Mouse (Mus musculus) right cerebral cortex, postnatal 4 days (tissue): ENCODE results near the gene Otoa.

Source experiments
- DNase-seq: peaks from one replicate; pipeline ENCODE4 v3.0.0-alpha.2; 2022

Otoa gene

DNA sequence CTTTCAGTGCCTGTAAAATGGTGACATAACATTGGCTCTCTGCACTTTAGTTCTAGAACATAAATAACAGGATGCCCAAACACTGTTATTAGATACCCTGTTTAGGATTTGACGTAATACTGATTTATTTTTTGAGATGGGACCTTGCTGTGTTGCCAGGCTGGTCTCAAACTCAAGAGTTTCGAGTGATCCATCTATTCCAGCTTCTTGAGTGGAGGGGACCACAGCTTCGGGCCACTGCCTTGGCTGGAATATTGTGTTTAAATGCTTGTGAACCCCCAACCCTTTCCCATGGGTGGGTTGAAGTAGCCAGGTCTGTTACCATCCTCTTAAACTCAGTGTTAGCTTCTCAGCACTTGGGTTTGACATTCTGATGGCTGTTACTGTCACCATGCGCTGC is at the start of gene Otoa:
Gene Otoa (plus strand): TSS at position 301 of the 400 bp plus-strand sequence.
- no peak for DNase-seq

DNA sequence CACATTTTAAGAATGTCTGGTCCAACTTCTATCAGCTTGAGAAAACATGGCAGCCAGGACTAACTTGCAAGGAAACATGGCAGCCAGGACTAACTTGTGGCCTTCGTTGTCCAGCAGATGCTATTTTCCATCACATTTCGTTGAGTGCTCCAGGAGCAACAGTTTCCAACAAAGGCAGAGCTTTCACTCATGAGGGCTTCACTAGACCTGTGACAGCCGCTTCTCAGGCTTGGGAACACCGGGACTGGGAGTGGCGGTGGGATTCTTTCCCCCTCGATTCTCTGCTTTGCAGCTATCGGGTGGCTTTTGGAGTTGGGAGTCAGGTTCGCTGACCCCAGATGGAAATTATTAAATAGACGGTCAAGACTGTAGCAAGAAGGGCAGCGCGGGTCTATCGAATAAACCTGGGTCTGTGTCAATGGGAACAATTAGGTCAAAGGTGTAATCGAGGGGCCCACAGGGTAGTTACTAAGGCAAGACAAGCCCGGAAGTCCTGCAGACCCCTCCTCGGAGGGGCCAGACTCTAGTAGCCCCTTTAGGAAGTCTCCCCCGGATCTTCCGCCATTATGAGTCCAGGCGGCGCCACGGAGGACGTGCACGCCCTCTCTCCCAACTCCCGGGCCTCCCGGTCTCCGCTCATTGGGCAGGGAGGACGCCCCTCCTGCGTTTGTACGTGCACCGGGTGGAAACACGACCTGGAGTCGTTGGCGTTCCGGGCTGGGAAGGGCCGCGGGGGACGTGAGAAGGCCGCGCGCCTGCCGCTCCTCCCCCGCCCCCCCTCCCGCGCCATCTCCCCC is 47.4 kb upstream of the Otoa start, which contains the start of gene Mettl9:
Gene Mettl9 (plus strand): TSS at position 590 of the 797 bp plus-strand sequence.
- DNase-seq = peak; percentile 96

GRCm38 (mm10) chr7:121034701-121035141 is 46.7 kb upstream of the Otoa start:
- DNase-seq = peak; percentile 29

DNA sequence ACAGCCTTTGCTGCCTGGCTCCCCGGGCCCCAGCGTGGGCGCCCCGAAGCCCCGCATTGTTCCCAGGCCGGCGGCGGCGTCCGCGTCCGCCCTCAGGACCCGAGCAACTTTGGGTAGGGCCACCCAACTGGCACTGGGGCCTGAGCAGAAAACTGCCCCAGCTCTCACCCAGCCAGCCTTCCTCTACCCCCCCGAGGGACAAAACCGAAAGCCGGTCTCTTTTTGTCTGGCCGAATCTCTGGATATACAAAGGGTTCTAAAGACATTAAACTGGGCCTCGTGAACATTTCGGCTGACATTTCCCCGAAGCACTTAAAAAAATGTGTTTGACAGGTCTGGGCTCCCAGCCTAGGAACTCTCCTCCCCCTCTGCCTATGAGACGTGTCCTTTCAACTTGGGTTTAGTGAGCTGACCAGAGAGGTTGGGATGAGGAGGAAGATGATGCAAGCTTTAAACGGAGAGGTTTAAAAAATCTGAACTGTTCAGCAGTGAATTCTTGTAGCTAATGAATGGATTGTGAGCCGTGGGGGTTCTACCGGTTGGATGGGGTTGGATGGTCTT is 46.2 kb upstream of the Otoa start:
- DNase-seq = no peak

DNA sequence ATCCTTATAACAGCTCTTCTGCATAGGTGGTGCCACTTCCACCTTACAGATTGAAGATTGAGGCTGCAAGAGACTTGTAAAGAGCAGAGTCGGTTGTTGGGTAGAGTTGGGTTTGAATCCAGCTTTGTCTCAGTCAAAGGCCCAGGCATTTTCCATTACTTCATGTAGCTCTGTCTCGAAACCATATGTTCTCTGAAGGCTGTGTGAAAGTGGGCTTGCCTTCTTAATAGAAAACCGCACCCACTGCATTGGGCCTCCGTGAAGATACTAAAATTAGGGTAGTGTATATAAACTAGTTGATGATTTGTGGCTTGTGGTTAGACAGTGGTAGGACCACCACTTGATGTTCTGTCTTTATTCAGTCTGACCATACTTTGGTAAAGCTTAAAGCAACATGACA is 40.9 kb upstream of the Otoa start:
- no peak for DNase-seq

GRCm38 (mm10) chr7:121041989-121042388 is 39.5 kb upstream of the Otoa start:
- DNase-seq = no peak

DNA sequence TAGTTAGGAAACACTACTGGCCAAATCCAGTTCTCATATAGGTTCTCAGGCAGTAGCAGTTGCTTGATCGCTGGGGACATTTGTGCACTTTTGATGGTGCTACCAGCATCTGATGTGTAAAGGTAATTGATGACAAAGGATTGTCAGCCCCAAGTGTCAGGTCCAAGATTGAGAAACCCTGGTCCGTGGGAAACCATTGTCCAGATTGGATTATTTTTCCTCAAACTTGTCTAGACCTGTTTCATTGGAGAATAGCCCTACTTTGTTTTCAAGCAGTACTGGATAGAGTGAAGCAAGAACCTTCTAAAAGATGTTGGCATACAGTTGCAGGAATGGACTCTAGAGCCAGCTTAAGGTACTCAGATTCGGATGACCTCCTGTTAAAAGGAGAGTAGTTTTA is 38.4 kb upstream of the Otoa start:
- DNase-seq = no peak

- no peak for DNase-seq
Measured at GRCm38 (mm10) chr7:121043510-121043909, 37.9 kb upstream of the Otoa start.

DNA sequence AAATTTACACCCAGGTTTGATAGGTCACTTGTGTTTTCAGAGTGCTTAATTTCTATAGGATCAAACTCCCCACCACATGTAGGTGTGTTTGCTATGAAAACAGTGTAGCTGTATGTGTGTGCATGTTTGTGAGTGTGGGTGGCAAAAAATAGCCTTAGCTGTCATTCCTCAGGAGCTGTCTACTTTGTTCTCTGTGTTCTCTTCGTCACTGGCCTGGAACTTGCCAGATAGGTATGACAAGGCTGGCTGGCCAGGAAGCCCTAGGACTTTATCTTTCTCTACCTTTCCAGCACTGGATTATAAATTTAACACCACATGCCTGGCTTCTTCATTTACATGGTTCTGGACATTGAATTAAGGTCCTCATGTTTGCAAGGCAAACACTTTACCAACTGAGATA is 37.2 kb upstream of the Otoa start:
- DNase-seq = no peak

- DNase-seq = no peak
Measured at GRCm38 (mm10) chr7:121045671-121046453, 35.6 kb upstream of the Otoa start.

GRCm38 (mm10) chr7:121047624-121048023 is 33.8 kb upstream of the Otoa start:
- DNase-seq = no peak

DNA sequence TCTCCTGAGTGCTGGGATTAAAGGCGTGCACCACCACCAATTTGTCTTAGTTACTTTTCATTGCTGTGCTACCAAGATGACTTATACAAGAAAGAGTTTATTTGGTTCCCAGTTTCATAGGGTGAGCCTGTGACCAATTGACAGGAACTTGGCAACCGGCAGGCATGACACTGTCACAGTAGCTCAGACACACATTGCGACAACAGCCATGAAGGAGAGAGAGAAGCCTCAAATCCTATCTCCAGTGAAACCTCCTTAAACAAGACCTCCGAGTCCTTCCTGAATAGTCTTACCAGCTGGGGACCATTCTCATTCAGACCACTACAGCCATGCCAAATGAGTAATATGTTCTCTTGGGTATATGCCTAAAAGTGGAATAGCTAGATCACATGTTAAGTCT is 28.4 kb upstream of the Otoa start:
- no peak for DNase-seq

GRCm38 (mm10) chr7:121059477-121060218 is 21.8 kb upstream of the Otoa start:
- DNase-seq = no peak

- no peak for DNase-seq
Measured at GRCm38 (mm10) chr7:121064309-121064708, 17.1 kb upstream of the Otoa start.

DNA sequence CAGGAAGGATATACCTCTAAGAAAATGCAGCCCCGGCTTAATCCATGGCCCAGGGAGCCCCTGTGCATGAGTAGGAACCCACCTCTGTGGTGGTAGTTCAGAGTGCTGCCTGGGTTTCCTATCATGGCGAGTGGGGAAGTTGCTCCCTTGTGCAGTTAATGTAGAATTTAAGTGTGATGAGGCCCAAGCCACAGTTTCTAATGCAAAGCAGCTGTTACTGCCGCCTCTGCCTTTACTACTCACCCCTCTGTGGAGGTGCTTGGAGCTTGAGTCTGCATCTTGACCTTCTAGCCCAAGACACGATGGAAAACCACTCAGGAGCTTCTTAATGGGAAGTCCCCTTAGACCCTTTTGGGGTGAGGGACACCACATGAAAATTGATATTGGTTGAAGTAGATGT is 10.2 kb upstream of the Otoa start:
- no peak for DNase-seq

DNA sequence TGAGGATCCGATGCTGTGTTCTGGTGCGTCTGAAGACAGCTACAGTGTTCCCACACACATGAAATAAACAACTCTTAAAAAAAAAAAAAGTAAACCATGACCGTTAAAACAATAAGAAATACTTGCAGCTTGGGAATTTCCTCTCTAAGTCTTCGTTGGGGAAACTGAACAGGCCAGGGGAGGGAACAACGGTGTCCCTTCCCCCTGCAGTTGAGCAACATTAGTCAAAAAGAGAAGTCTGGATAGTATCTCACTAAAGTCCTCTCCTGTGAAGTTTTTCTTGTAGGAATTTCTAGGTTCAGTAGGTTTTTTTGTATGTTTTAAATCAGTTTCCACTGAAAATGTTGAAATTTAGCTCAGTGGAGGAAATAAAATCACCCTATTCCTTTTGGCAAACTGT is 8.9 kb upstream of the Otoa start:
- DNase-seq = no peak

DNA sequence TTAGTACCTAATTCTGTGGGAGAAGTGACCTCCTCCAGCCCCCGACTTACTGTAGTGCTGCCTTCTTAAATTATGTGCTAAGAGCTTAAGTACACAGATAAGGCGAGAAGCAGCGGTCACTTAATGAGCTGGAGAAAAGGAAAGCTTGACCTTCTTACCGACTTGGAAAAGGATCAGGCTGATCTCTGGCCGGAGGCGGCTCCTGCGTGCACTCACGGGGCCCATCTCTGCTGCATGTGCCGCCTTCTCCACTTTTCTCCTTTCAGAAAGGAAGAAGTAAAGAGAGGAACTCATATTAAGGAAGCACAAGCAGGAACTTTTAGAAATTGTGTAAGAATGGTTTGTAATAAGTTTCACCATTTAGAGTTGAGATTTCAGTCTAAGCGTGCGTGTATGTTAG is 7.2 kb upstream of the Otoa start, which contains the start of gene Igsf6:
Gene Igsf6 (minus strand): TSS at position 292 of the 400 bp plus-strand sequence.
- no peak for DNase-seq

GRCm38 (mm10) chr7:121074801-121075400 is 6.5 kb upstream of the Otoa start:
- no peak for DNase-seq

- DNase-seq = no peak
Measured at GRCm38 (mm10) chr7:121075416-121075815, 6.0 kb upstream of the Otoa start.

DNA sequence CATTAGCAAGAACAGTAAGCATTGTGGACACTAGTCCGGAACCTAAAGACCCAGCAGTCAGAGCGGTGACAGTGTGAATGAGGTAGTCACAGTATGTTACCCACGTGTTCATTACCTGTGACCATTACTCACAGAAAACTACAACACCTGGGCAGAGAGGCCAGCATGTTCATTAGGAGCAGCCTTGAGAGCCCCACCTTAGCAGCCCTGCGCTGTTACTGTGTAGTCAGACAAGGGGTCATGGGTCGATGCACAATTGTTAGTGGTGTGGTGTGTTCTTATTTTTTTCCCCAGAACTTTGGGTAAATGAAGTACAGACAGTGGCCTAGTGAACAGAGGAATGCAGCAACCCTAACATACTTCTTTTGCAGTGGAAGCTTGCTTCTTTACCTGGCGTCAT is 4.1 kb upstream of the Otoa start:
- no peak for DNase-seq

- DNase-seq = peak; percentile 50
Measured at GRCm38 (mm10) chr7:121077829-121078228, 3.6 kb upstream of the Otoa start.

- DNase-seq = no peak
Measured at GRCm38 (mm10) chr7:121081816-121082215, 366 bp downstream of the Otoa start.
